Mouse (Mus musculus): ENCODE measurements around the gene Gpkow. TPM values are rescaled to one million over a fixed set of nuclear protein-coding genes. Genes with fewer than 3 reads are reported as not detected.

The Gpkow gene
- polyA plus RNA-seq, 1 experiment, result 2.4 TPM

- H3K4me3 ChIP-seq (replicated peaks), result peak overlapping the region; percentile 90
- H3K36me3 ChIP-seq (replicated peaks; ENCODE audit: low read length), result no peaks in the 10 kb centered on the region
- peaks cover 28% of the 10 kb centered on the region for H3K27me3 ChIP-seq (replicated peaks)
- no peaks in the 10 kb centered on the region; the same call in 1 of the 2 replicates for H3K9me3 ChIP-seq
- no peak for TF ChIP-seq FLI1 (IDR thresholded peaks at IDR 0.05; ENCODE audit: low read length)
- no peak for TF ChIP-seq GATA1 (IDR thresholded peaks at IDR 0.05; ENCODE audit: borderline replicate concordance, low read length)
- peaks cover 34% of the 10 kb centered on the region for H3K4me1 ChIP-seq
These were observed 26.5 kb upstream of the Gpkow start for GRCm38 (mm10) chrX:7670390-7670881.

DNA sequence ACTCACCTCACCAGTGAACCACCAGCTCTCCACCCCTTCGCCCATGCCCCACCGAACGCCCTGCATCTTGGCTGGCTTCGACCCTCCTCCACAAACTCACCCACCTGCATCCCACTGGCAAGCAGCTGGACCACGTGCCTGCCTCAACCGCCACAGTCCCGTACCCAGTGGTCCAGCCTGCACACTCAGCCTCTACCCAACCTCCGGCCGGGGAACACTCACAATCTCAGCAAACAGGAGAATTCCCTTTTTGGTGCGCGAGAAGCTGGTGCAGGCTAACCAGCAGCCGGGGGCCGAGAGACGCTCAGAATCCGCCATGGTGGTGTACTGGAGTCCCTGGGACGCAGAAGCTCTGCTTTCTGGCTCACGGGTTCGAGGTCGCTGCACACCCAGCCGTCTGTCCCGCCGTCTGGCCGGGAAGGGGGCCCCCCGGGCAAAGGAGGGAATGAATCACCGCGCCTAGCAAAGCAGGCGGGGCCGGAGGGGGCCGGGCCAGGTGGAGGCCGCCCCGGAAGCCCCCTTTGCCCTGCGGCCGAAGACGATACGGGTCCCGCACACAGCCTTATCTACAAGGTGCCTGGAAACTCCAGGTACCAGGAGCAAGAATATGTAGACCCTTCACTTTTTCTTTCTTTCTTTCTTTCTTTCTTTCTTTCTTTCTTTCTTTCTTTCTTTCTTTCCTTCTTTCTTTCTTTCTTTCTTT lies 25.9 kb upstream of the Gpkow start, which contains the start of gene Plp2:
Gene Plp2, minus strand, starts transcription at position 470 of the 703 bp plus-strand sequence.
- Histone ChIP-seq H3K4me1 (peaks cover 34% of the 10 kb centered on the region), H3K27me3 (replicated peaks) (peaks cover 34% of the 10 kb centered on the region), H3K36me3 (replicated peaks; ENCODE audit: low read length) (no peaks in the 10 kb centered on the region), H3K4me3 (replicated peaks) (peak within 1 kb of the TSS; percentile 90), H3K9me3 (no peaks in the 10 kb centered on the region; the same call in 1 of the 2 replicates)
- no peak for TF ChIP-seq GATA1 (IDR thresholded peaks at IDR 0.05; ENCODE audit: borderline replicate concordance, low read length)
- TF ChIP-seq FLI1 (IDR thresholded peaks at IDR 0.05; ENCODE audit: low read length), result no peak

GRCm38 (mm10) chrX:7672739-7673138 lies 24.2 kb upstream of the Gpkow start:
- TF ChIP-seq FLI1 (IDR thresholded peaks at IDR 0.05; ENCODE audit: low read length), result no peak
- TF ChIP-seq GATA1 (IDR thresholded peaks at IDR 0.05; ENCODE audit: borderline replicate concordance, low read length), result no peak
- H3K9me3 ChIP-seq, result no peaks in the 10 kb centered on the region; the same call in 1 of the 2 replicates
- H3K4me1 ChIP-seq, result peaks cover 34% of the 10 kb centered on the region
- no peaks in the 10 kb centered on the region for H3K36me3 ChIP-seq (replicated peaks; ENCODE audit: low read length)
- H3K4me3 ChIP-seq (replicated peaks), result no peak overlapping the region
- H3K27me3 ChIP-seq (replicated peaks), result peaks cover 34% of the 10 kb centered on the region

DNA sequence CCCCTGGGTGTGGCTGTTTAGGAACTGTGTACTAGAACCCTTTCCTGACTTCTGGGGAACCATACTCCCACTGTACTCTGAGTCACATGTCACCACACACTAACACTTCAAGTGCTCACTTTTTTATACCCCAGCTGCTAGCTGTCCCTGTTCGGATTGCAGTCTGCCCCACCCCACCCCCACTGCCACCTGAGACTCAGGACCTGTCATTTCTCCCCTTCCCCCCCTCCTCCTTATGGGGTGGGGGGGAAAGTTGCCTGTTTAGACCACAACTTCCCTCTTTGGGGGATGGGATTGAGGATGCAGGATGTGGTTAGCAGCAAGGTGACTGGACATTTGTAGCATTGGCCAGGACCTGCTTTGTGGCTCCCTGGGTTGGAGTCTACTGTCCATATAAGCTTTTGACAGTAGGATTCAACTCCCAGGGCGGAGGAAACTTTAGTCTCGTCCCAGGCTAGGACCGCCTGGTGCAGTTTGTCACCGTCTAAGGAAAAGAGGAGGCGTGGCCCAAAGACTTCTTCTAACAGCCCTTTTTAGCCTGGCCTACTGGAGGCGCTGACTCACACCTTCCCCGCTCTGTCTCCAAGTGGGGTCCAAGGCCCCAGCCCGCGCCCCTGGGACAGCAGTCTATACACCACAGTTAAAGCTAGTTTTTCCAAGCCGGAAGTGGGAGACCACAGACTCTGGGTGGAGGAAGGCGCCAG lies 23.2 kb upstream of the Gpkow start:
- no peaks in the 10 kb centered on the region; the same call in 1 of the 2 replicates for H3K9me3 ChIP-seq
- TF ChIP-seq GATA1 (IDR thresholded peaks at IDR 0.05; ENCODE audit: borderline replicate concordance, low read length) (no peak), FLI1 (IDR thresholded peaks at IDR 0.05; ENCODE audit: low read length) (no peak)
- H3K27me3 ChIP-seq (replicated peaks), result peaks cover 34% of the 10 kb centered on the region
- no peaks in the 10 kb centered on the region for H3K36me3 ChIP-seq (replicated peaks; ENCODE audit: low read length)
- peaks cover 34% of the 10 kb centered on the region for H3K4me1 ChIP-seq
- H3K4me3 ChIP-seq (replicated peaks), result peak overlapping the region; percentile 85

DNA sequence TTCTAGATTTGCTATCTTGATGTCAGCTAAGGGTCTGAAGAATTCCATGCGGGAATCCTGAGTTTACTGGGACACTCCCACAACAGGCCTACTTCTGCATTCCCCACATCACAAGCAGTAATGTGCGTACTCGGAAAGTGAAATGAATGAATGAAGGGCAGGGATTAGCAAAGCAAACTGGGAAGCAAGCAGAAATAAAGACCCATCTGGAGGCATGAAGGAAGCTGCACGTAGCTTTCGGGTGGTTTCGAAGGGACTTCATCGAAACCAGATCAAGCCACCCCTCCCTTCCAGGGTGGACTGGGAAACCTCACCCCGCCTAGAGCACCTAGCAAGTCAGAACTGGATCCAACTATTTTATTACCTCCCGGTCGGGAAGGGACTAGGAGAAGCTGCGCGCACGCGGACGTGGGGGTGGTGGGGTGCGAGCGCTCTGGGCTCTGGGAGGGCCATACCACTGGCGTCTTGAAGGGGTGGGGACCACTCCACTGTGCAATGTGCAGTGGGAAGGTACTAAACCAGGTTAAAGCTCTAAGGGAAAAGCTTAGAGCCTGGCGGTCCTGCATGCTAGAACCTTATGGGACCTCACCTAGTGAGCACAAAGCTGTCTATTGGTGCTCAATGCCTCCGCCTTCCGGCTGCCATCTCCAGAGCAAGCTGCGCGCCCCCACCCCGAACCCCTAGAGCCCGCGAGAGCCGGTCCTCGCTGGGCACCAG lies 22.5 kb upstream of the Gpkow start:
- peak overlapping the region; percentile 85 for H3K4me3 ChIP-seq (replicated peaks)
- no peaks in the 10 kb centered on the region for H3K36me3 ChIP-seq (replicated peaks; ENCODE audit: low read length)
- TF ChIP-seq GATA1 (IDR thresholded peaks at IDR 0.05; ENCODE audit: borderline replicate concordance, low read length) (no peak), FLI1 (IDR thresholded peaks at IDR 0.05; ENCODE audit: low read length) (no peak)
- H3K9me3 ChIP-seq, result no peaks in the 10 kb centered on the region; the same call in 1 of the 2 replicates
- H3K27me3 ChIP-seq (replicated peaks), result peaks cover 32% of the 10 kb centered on the region
- H3K4me1 ChIP-seq, result peaks cover 35% of the 10 kb centered on the region

DNA sequence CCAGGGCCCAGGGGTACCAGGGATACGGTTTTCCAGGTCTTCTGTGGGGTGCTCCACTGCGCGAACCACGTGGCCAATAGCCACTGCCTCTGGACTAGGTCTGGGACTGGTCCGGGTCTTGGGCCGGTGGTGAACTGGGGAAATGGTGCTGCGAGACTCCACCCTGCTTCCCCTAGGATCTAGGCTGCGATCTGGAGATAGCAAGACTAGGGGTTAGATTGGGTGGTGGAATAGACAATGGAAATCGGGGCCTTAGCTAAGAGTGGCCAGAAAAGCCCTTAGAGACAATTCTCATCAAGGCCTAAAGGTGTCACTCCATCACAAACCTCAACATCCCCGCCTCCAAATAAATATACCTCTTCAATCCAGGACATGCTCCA lies 21.9 kb upstream of the Gpkow start:
- H3K4me3 ChIP-seq (replicated peaks), result no peak overlapping the region
- H3K9me3 ChIP-seq, result no peaks in the 10 kb centered on the region; the same call in 1 of the 2 replicates
- H3K36me3 ChIP-seq (replicated peaks; ENCODE audit: low read length), result no peaks in the 10 kb centered on the region
- no peak for TF ChIP-seq GATA1 (IDR thresholded peaks at IDR 0.05; ENCODE audit: borderline replicate concordance, low read length)
- no peak for TF ChIP-seq FLI1 (IDR thresholded peaks at IDR 0.05; ENCODE audit: low read length)
- H3K4me1 ChIP-seq, result peaks cover 37% of the 10 kb centered on the region
- H3K27me3 ChIP-seq (replicated peaks), result peaks cover 32% of the 10 kb centered on the region

DNA sequence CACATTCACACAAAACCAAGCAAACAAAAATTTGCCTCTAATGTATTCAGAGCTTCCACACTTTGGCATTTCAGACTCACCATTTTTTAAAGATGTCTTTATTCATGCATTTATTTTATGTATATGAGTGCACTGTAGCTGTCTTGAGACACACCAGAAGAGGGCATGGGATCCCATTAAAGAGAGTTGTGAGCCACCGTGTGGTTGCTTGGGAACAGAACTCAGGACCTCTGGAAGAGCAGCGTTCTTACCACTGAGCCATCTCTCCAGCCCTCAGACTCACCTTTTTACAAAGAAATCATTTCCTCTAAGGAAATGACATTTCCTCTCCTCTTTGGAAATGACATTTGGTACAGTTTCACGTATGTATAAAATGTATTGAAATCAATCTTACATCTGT lies 17.9 kb upstream of the Gpkow start:
- Histone ChIP-seq H3K9me3 (no peaks in the 10 kb centered on the region), H3K4me1 (peaks cover 17% of the 10 kb centered on the region), H3K36me3 (replicated peaks; ENCODE audit: low read length) (no peaks in the 10 kb centered on the region), H3K4me3 (replicated peaks) (no peak overlapping the region), H3K27me3 (replicated peaks) (peaks cover 21% of the 10 kb centered on the region)
- TF ChIP-seq FLI1 (IDR thresholded peaks at IDR 0.05; ENCODE audit: low read length), result no peak
- TF ChIP-seq GATA1 (IDR thresholded peaks at IDR 0.05; ENCODE audit: borderline replicate concordance, low read length), result no peak

- H3K4me3 ChIP-seq (replicated peaks), result peak overlapping the region; percentile 89
- no peaks in the 10 kb centered on the region for H3K36me3 ChIP-seq (replicated peaks; ENCODE audit: low read length)
- H3K4me1 ChIP-seq, result peaks cover 11% of the 10 kb centered on the region
- no peaks in the 10 kb centered on the region for H3K9me3 ChIP-seq
- TF ChIP-seq FLI1 (IDR thresholded peaks at IDR 0.05; ENCODE audit: low read length), result no peak
- H3K27me3 ChIP-seq (replicated peaks), result peaks cover 21% of the 10 kb centered on the region
These were observed 17.4 kb upstream of the Gpkow start for GRCm38 (mm10) chrX:7679405-7680056.

DNA sequence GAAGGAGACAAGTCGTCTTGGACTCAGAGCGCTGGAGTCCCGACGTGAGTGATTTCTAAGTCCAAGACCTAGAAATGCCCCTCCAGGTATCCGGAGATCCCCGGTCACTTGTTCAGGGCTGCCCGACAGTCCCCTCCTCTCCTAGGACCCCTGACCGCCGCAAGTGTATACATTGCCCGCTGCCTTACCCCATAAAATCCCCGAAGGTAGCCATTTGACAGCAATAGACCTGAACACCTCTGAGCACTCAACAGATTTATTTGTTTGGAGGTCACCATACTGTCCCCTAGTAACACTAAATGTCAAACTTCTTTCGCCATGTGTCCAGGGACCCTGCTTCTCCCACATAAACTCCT lies 16.9 kb upstream of the Gpkow start:
- no peak for TF ChIP-seq GATA1 (IDR thresholded peaks at IDR 0.05; ENCODE audit: borderline replicate concordance, low read length)
- TF ChIP-seq FLI1 (IDR thresholded peaks at IDR 0.05; ENCODE audit: low read length), result no peak

More for the DNA sequence above, 16.9 kb upstream of the Gpkow start:
- no peaks in the 10 kb centered on the region for H3K9me3 ChIP-seq
- H3K36me3 ChIP-seq (replicated peaks; ENCODE audit: low read length), result no peaks in the 10 kb centered on the region
- H3K27me3 ChIP-seq (replicated peaks), result peaks cover 17% of the 10 kb centered on the region
- H3K4me3 ChIP-seq (replicated peaks), result peak overlapping the region; percentile 89
- H3K4me1 ChIP-seq, result peaks cover 6% of the 10 kb centered on the region; the same call in 1 of the 2 replicates
